8 mouse cellular contexts compared by ENCODE assay signal in the genomic region with DNA sequence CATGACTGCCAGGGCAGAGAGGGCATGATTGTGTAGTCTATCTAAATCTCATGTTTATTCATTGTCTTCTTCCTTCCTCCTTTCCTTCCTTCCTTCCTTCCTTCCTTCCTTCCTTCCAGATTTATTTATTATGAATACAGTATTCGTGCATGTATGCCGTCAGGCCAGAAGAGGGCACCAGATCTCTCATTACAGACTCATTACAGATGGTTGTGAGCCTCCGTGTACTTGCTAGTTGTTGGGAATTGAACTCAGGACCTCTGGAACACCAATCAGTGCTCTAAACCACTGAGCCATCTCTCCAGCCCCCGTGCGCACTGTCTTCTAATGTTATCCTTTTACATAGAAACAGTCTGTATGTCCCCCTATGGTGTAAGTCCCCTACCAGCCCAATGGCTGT.
DNase-seq lines count a peak whose midpoint lies in the region; ATAC-seq and TF ChIP-seq lines count a peak whose summit lies in the region.

No protein-coding gene starts in this region.

- no peaks in the 10 kb centered on the region for H3K4me1 ChIP-seq in heart, postnatal 0 days (ENCODE audit: control insufficient read depth, insufficient read depth)
- 0 out of 2 replicates have a peak, but pooled peaks cover under 1% of the 10 kb centered on the region for H3K4me1 ChIP-seq in heart, embryonic 10.5 days

- no peak for TF ChIP-seq EP300 in heart, postnatal 0 days (IDR thresholded peaks at IDR 0.05; ENCODE audit: low read depth)

- intact Hi-C loops in left cerebral cortex, postnatal 36 days (cut with DNase I) = no loop called here

- TF ChIP-seq CTCF in heart, postnatal 0 days (IDR thresholded peaks at IDR 0.05; ENCODE audit: low read depth) = peak; percentile 64

- H3K9ac ChIP-seq in heart, postnatal 0 days (replicated peaks; ENCODE audit: low read depth, low read length) = no peak overlapping the region

- no peak overlapping the region for H3K4me2 ChIP-seq in heart, postnatal 0 days (ENCODE audit: low read depth, low read length)

- no peaks in the 10 kb centered on the region for H3K36me3 ChIP-seq in heart, postnatal 0 days (replicated peaks; ENCODE audit: control insufficient read depth, insufficient read depth, low read length)
- no peaks in the 10 kb centered on the region for H3K36me3 ChIP-seq in heart, embryonic 10.5 days

- H3K27ac ChIP-seq in heart, postnatal 0 days (ENCODE audit: low read depth) = no peak overlapping the region
- no peak overlapping the region for H3K27ac ChIP-seq in heart, embryonic 10.5 days

- DNase-seq in heart, postnatal 0 days (ENCODE audit: low spot score) = peak; percentile 16
- DNase-seq in heart, embryonic 10.5 days (ENCODE audit: low spot score) = no peak
- DNase-seq in testis, postnatal 10 days (ENCODE audit: low spot score) = peak; percentile 54
- DNase-seq in testis, postnatal 14 days (ENCODE audit: low spot score) = no peak
- peak; percentile 48 for DNase-seq in cerebellum, adult 8-10 months
- peak; percentile 25 for DNase-seq in induced T-regulatory cell, adult 2 months (ENCODE audit: low read depth)
- DNase-seq in retina, postnatal 7 days (ENCODE audit: low read depth, low spot score) = peak; percentile 19
- no peak for DNase-seq in left cerebral cortex, postnatal 36 days (ENCODE audit: low spot score in 2 of 2)

- 24% methylated on average over 5 of the region's 5 CpGs for WGBS in heart, postnatal 0 days
- 22% methylated on average over 5 of the region's 5 CpGs for WGBS in heart, embryonic 10.5 days

- ATAC-seq in heart, postnatal 0 days (ENCODE audit: insufficient read depth, low read depth) = no peak

- no peaks in the 10 kb centered on the region for H3K27me3 ChIP-seq in heart, postnatal 0 days (ENCODE audit: control insufficient read depth, insufficient read depth, low read length)
- H3K27me3 ChIP-seq in heart, embryonic 10.5 days (ENCODE audit: insufficient read depth, poor library complexity, severe bottlenecking) = no peaks in the 10 kb centered on the region

- no peak overlapping the region for H3K4me3 ChIP-seq in heart, postnatal 0 days (ENCODE audit: low read depth, low read length)
- H3K4me3 ChIP-seq in heart, embryonic 10.5 days = no peak overlapping the region

- no peaks in the 10 kb centered on the region for H3K9me3 ChIP-seq in heart, postnatal 0 days (replicated peaks; ENCODE audit: control insufficient read depth, low read length)
- no peaks in the 10 kb centered on the region for H3K9me3 ChIP-seq in heart, embryonic 10.5 days

Comparison
In these comparisons a context has a peak if more than half of its experiments do, and no peak if none do; other contexts are left out.
1. DNase-seq: peak in heart, postnatal 0 days (single experiment), testis, postnatal 10 days (single experiment), cerebellum, adult 8-10 months (single experiment), induced T-regulatory cell, adult 2 months (single experiment) and retina, postnatal 7 days (single experiment); none in heart, embryonic 10.5 days (single experiment), testis, postnatal 14 days (single experiment) and left cerebral cortex, postnatal 36 days (0 of 2).